Mouse (Mus musculus) midbrain, postnatal 0 days (tissue): ENCODE measurements around the gene Psmd9. TPM values are rescaled to one million over a fixed set of nuclear protein-coding genes. Genes with fewer than 3 reads are reported as not detected.

Source experiments
- ATAC-seq: fragments of 200-750 bp; cut with Nextera tagmentation; 2 replicates; pipeline ENCODE4 v1.8.0; 2017; ENCODE audit warnings: moderate number of reproducible peaks, mild to moderate bottlenecking, moderate TSS enrichment, moderate library complexity; ENCODE audit not compliant: low FRiP score
- DNase-seq: peaks from one replicate; pipeline ENCODE4 v3.0.0-alpha.2; 2015; ENCODE audit warnings: low spot score
- H3K27ac ChIP-seq: fragments of 300-500 bp; sonication (generic); 2 replicates; pipeline ENCODE4 v1.5.1; 2014; ENCODE audit warnings: low read depth, mild to moderate bottlenecking, low read length, mixed read lengths
- H3K27me3 ChIP-seq: fragments of 300-500 bp; sonication (generic); 2 replicates; pipeline ENCODE4 v1.6.1; 2014; ENCODE audit warnings: low read length, control low read depth, mixed read lengths; ENCODE audit not compliant: insufficient read depth
- H3K36me3 ChIP-seq: fragments of 300-500 bp; sonication (generic); 2 replicates; pipeline ENCODE4 v1.6.1; 2014; ENCODE audit warnings: low read length, control low read depth, mixed read lengths; ENCODE audit not compliant: insufficient read depth
- H3K4me1 ChIP-seq: fragments of 300-500 bp; sonication (generic); 2 replicates; pipeline ENCODE4 v1.6.1; 2014; ENCODE audit warnings: mild to moderate bottlenecking, control low read depth, antibody characterized with exemption, low read length, mixed read lengths; ENCODE audit not compliant: insufficient read depth
- H3K4me2 ChIP-seq: fragments of 300-500 bp; sonication (generic); 2 replicates; pipeline ENCODE4 v1.6.1; 2014; ENCODE audit warnings: low read depth, mild to moderate bottlenecking, low read length, mixed read lengths; ENCODE audit not compliant: poor library complexity, severe bottlenecking
- H3K4me3 ChIP-seq: fragments of 300-500 bp; sonication (generic); 2 replicates; pipeline ENCODE4 v1.5.1; 2014; ENCODE audit warnings: low read depth, mild to moderate bottlenecking, low read length, moderate library complexity
- H3K9ac ChIP-seq: fragments of 300-500 bp; sonication (generic); replicated peaks from 2 replicates; pipeline ENCODE4 v1.6.1; 2014; ENCODE audit warnings: mild to moderate bottlenecking, low read length, moderate library complexity, mixed read lengths; ENCODE audit not compliant: poor library complexity, severe bottlenecking
- H3K9me3 ChIP-seq: fragments of 300-500 bp; sonication (generic); 2 replicates; pipeline ENCODE4 v1.6.1; 2016; ENCODE audit warnings: low read length, control low read depth
- CTCF ChIP-seq: IDR thresholded peaks from 2 replicates; pipeline ENCODE4 v1.5.1; 2016; ENCODE audit warnings: antibody characterized with exemption, mild to moderate bottlenecking
- WGBS: fragments of 180-500 bp; shearing (Covaris S2); extraction: QIAGEN DNeasy Blood & Tissue Kit; methylation state at CpG from one replicate; pipeline ENCODE4 v1.1.7; 2014; 5-methylcytosine and 5-hydroxymethylcytosine counted together
- polyA plus RNA-seq: library from polyadenylated mRNA; unstranded; fragments of >200 nt; fragmentation: Nextera tagmentation; extraction: Ambion mirVana; gene quantifications from 2 replicates; pipeline ENCODE4 v1.2.1, GENCODE M21; 2015
- total RNA-seq: library from RNA; depleted of rRNA; stranded (reverse); fragments of >200 nt; gene quantifications from 2 replicates; pipeline ENCODE4 v1.2.3, GENCODE M21; 2014

Psmd9 gene
- total and polyA plus RNA-seq, 2 experiments from 2014 or later: 26.5 to 81.8 TPM

DNA sequence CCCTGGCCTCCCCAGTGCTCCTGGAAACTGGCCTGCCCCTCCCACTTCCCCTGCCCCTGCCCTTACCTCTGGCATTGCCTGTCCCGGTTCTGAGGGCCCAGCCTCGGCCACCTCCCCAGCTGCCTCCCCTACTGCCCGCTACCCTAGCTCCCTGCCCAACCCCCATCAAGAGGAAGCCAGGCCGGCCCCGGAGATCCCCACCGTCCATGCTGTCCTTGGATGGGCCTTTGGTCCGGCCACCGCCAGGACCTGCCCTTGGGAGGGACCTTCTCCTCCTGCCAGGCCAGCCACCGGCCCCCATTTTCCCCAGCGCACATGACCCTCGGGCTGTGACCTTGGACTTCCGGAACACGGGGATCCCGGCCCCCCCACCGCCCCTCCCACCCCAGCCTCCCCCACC, 8.9 kb upstream of the Psmd9 start:
- DNase-seq (no peak), ATAC-seq (peak; percentile 52; the same call in 1 of the 2 replicates)
- no peak overlapping the region for H3K9ac ChIP-seq
- no peak overlapping the region for H3K4me2 ChIP-seq
- H3K9me3 ChIP-seq: no peaks in the 10 kb centered on the region
- no peak overlapping the region for H3K27ac ChIP-seq
- H3K36me3 ChIP-seq: peaks cover 75% of the 10 kb centered on the region
- H3K27me3 ChIP-seq: no peaks in the 10 kb centered on the region
- H3K4me3 ChIP-seq: no peak overlapping the region
- TF ChIP-seq CTCF: no peak
- 94% methylated on average over 15 of the region's 15 CpGs for WGBS
- H3K4me1 ChIP-seq: no peaks in the 10 kb centered on the region

DNA sequence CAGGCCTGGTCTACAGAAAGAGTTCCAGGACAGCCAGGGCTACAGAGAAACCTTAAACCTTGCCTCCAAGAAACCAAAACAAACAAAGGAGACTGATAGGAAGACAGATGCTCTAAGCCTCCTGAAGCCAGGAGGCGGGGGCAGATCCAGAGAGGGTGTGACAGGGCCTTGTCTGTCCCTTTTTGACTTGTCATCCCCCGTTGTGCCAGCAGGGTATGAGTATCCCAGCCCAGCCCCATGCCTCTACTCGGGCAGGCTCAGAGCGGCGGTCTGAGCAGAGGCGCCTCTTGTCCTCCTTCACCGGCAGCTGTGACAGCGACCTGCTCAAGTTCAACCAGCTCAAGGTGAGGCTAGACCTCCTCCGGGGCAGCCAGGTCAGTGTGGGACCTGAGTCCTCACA, 6.3 kb upstream of the Psmd9 start:
- H3K27ac ChIP-seq: no peak overlapping the region
- H3K27me3 ChIP-seq: no peaks in the 10 kb centered on the region
- H3K4me2 ChIP-seq: no peak overlapping the region
- ATAC-seq: 0 out of 2 replicates have a peak, but pooled peaks have one; percentile 16
- H3K36me3 ChIP-seq: peaks cover 73% of the 10 kb centered on the region
- H3K4me3 ChIP-seq: no peak overlapping the region
- no peak overlapping the region for H3K9ac ChIP-seq
- no peak for DNase-seq
- WGBS: 85% methylated on average over 9 of the region's 9 CpGs
- H3K9me3 ChIP-seq: no peaks in the 10 kb centered on the region
- no peak; the same call in 1 of the 2 replicates for TF ChIP-seq CTCF
- H3K4me1 ChIP-seq: no peaks in the 10 kb centered on the region

DNA sequence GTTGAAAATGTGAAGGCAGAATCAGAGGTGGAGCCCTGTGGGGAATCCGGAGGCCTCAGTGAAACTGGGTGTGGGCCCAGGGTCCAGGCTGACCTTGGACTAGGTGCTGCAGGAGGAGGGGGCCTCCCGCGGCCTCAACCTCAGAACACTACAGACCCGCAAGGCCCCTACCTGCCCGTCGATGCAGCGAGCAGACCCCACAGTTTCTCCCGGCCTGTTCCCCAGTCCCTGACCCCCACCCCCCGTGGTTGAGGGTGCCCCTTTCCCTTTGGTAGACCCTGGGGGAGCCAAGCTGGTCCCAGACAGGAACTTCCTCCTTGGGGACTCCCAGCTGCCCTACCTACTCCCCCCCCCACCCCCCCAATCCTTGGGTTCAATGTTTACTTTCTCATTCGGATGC, 2.8 kb upstream of the Psmd9 start:
- H3K27ac ChIP-seq: no peak overlapping the region
- H3K9me3 ChIP-seq: no peaks in the 10 kb centered on the region
- 86% methylated on average over 10 of the region's 10 CpGs for WGBS
- DNase-seq (no peak), ATAC-seq (no peak)
- no peak overlapping the region for H3K4me2 ChIP-seq
- peaks cover 41% of the 10 kb centered on the region for H3K36me3 ChIP-seq
- H3K27me3 ChIP-seq: no peaks in the 10 kb centered on the region
- no peaks in the 10 kb centered on the region for H3K4me1 ChIP-seq
- H3K9ac ChIP-seq: no peak overlapping the region
- no peak overlapping the region for H3K4me3 ChIP-seq
- TF ChIP-seq CTCF: no peak

DNA sequence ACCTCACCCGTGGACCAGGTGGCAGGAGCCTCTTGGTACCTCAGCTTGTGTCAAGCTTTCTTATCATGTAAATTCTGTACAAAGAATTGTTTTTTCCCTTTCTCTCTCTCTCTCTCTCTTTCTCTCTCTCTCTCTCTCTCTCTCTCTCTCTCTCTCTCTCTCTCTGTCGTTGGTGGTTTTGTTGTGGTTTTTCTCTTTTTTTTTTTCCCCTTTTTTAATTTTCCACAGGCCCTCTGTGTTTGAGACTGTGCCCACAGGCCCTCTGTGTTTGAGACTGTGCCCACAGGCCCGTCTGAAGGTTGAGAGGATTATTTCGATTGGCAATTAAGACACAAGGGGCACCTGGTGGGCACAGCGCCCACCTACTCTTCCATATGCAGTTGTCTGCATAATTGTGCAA, 1.6 kb upstream of the Psmd9 start:
- Histone ChIP-seq H3K4me3 (no peak overlapping the region), H3K27ac (no peak overlapping the region), H3K4me1 (no peaks in the 10 kb centered on the region), H3K9ac (no peak overlapping the region), H3K9me3 (no peaks in the 10 kb centered on the region), H3K27me3 (no peaks in the 10 kb centered on the region), H3K36me3 (peaks cover 33% of the 10 kb centered on the region), H3K4me2 (no peak overlapping the region)
- DNase-seq: no peak
- TF ChIP-seq CTCF: no peak
- 53% methylated on average over 5 of the region's 5 CpGs for WGBS
- ATAC-seq: no peak

DNA sequence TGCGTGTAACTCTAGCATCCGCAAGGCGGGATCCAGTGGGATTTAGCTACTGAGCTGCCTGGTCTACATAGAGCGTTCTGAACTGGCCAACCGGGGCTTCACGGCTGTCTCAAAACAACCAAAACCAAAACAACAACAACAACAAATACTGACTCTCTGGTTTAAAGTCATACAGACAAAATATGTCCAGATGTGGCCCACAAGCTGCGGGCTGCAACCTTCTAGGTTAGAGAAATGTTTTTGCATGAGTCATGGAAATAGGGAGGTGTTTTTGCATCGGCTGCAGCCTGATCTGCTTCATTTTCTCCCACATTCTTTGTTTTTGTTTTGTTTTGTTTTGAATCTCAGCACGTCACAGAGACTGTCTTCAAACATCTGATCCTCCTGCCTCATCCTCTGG, 1.2 kb downstream of the Psmd9 start:
- H3K4me2 ChIP-seq: no peak overlapping the region
- H3K27ac ChIP-seq: no peak overlapping the region
- H3K9ac ChIP-seq: no peak overlapping the region
- TF ChIP-seq CTCF: no peak
- WGBS: 79% methylated on average over 9 of the region's 9 CpGs
- H3K9me3 ChIP-seq: no peaks in the 10 kb centered on the region
- no peaks in the 10 kb centered on the region for H3K4me1 ChIP-seq
- H3K36me3 ChIP-seq: peaks cover 13% of the 10 kb centered on the region
- no peaks in the 10 kb centered on the region for H3K27me3 ChIP-seq
- no peak for ATAC-seq
- no peak for DNase-seq
- H3K4me3 ChIP-seq: no peak overlapping the region

DNA sequence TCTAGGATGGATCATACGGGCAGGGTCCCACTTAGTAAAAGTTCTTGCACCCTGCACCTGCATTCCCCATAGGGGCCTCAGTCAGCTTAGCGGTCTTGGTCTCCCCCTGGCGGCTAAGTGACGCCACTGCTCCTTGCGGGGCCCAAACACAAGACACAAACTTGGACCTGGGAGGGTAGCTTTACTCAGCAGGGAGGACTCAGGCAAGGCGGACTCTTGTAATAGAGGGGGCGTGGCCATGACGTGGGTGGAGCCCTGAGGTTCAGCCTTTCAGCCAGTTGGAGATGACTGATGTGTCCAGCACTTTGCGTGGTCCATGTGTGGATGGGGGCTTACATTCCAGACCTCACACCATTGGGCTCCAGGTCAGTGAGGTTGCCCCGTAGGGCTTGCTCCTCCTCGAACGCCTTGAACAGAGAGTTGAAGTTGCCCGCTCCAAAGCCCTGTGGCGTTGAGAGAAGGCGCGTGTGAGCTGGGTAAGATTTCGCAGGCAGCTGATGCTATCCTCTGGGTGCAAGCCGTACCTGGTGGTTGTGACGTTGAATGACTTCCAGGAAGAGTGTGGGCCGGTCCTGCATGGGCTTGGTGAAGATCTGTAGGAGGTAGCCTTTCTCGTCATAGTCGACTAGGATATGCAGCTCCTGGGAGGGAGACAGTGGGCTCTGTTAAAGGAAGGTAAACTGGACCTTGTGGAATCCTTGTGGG, 2.6 kb downstream of the Psmd9 start:
- Histone ChIP-seq H3K9ac (no peak overlapping the region), H3K36me3 (peaks cover 2% of the 10 kb centered on the region; the same call in 1 of the 2 replicates)

More for the DNA sequence above, 2.6 kb downstream of the Psmd9 start:
- Histone ChIP-seq H3K4me2 (peak overlapping the region; percentile 28; the same call in 1 of the 2 replicates), H3K4me3 (no peak overlapping the region), H3K9me3 (no peaks in the 10 kb centered on the region), H3K27me3 (no peaks in the 10 kb centered on the region), H3K27ac (no peak overlapping the region), H3K4me1 (no peaks in the 10 kb centered on the region)
- peak; percentile 66 for ATAC-seq
- peak; percentile 75 for DNase-seq
- 14% methylated on average over 22 of the region's 22 CpGs for WGBS
- peak; percentile 99 for TF ChIP-seq CTCF
